Mouse (Mus musculus) liver, embryonic 11.5 days (tissue): ENCODE results near the gene Krt82. TPM values are rescaled to one million over a fixed set of nuclear protein-coding genes. Genes with fewer than 3 reads are reported as not detected.

Source experiments
- ATAC-seq: fragments of 200-750 bp; cut with Nextera tagmentation; replicated peaks from 2 replicates; pipeline ENCODE4 v1.8.0; 2017; ENCODE audit warnings: moderate number of reproducible peaks, mild to moderate bottlenecking, moderate TSS enrichment, moderate library complexity; ENCODE audit not compliant: low FRiP score
- DNase-seq: peaks from one replicate; pipeline ENCODE4 v3.0.0-alpha.2; 2017; ENCODE audit warnings: low spot score
- H3K27ac ChIP-seq: fragments of 300-500 bp; sonication (generic); 2 replicates; pipeline ENCODE4 v1.5.1; 2014; ENCODE audit warnings: mild to moderate bottlenecking, low read depth, low read length, control low read depth
- H3K27me3 ChIP-seq: fragments of 300-500 bp; sonication (generic); replicated peaks from 2 replicates; pipeline ENCODE4 v1.6.1; 2014; ENCODE audit warnings: low read length, mixed read lengths; ENCODE audit not compliant: control insufficient read depth, insufficient read depth
- H3K36me3 ChIP-seq: fragments of 300-500 bp; sonication (generic); 2 replicates; pipeline ENCODE4 v1.6.1; 2014; ENCODE audit warnings: mild to moderate bottlenecking, low read length, moderate library complexity, mixed read lengths; ENCODE audit not compliant: control insufficient read depth, insufficient read depth
- H3K4me1 ChIP-seq: fragments of 300-500 bp; sonication (generic); replicated peaks from 2 replicates; pipeline ENCODE4 v1.6.1; 2014; ENCODE audit warnings: low read length, mixed read lengths; ENCODE audit not compliant: control insufficient read depth, insufficient read depth
- H3K4me2 ChIP-seq: fragments of 300-500 bp; sonication (generic); 2 replicates; pipeline ENCODE4 v1.6.1; 2014; ENCODE audit warnings: mild to moderate bottlenecking, control low read depth, moderate library complexity
- H3K4me3 ChIP-seq: fragments of 300-500 bp; sonication (generic); 2 replicates; pipeline ENCODE4 v1.5.1; 2014; ENCODE audit warnings: low read depth, low read length, control low read depth
- H3K9ac ChIP-seq: fragments of 300-500 bp; sonication (generic); 2 replicates; pipeline ENCODE4 v1.6.1; 2014; ENCODE audit warnings: low read depth, low read length, control low read depth
- H3K9me3 ChIP-seq: fragments of 300-500 bp; sonication (generic); 2 replicates; pipeline ENCODE4 v1.6.1; 2016; ENCODE audit warnings: low read length, inconsistent platforms, mixed read lengths; ENCODE audit not compliant: control insufficient read depth
- WGBS: fragments of 180-500 bp; shearing (Covaris S2); extraction: QIAGEN DNeasy Blood & Tissue Kit; methylation state at CpG from one replicate; pipeline ENCODE4 v1.1.7; 2014; 5-methylcytosine and 5-hydroxymethylcytosine counted together
- microRNA-seq: library from miRNA; unstranded; fragments of <30 nt; microRNA quantifications from one replicate; pipeline ENCODE4, GENCODE M21; 2017; ENCODE audit warnings: borderline number of aligned reads
- polyA plus RNA-seq: library from polyadenylated mRNA; unstranded; fragments of >200 nt; fragmentation: Nextera tagmentation; extraction: Ambion mirVana; gene quantifications from 2 replicates; pipeline ENCODE4 v1.2.1, GENCODE M21; 2014

Krt82 gene
- polyA plus RNA-seq, 1 experiment from 2014 or later = not detected

- Histone ChIP-seq H3K27me3 (no peaks in the 10 kb centered on the region), H3K4me1 (no peaks in the 10 kb centered on the region; the same call in 1 of the 2 replicates), H3K4me3 (no peak overlapping the region), H3K9ac (no peak overlapping the region), H3K27ac (no peak overlapping the region), H3K36me3 (no peaks in the 10 kb centered on the region), H3K9me3 (no peaks in the 10 kb centered on the region), H3K4me2 (no peak overlapping the region)
- 81% methylated on average over 8 of the region's 8 CpGs for WGBS
- DNase-seq (no peak), ATAC-seq (no peak)
Measured at GRCm38 (mm10) chr15:101495266-101495665, 55.2 kb downstream of the Krt82 start.

GRCm38 (mm10) chr15:101494203-101494602, 56.3 kb downstream of the Krt82 start:
- WGBS = 37% methylated on average over 1 of the region's 1 CpGs
- no peak overlapping the region for H3K27ac ChIP-seq
- H3K4me2 ChIP-seq = no peak overlapping the region
- ATAC-seq = no peak
- no peak overlapping the region for H3K4me3 ChIP-seq
- H3K9ac ChIP-seq = no peak overlapping the region
- no peaks in the 10 kb centered on the region for H3K27me3 ChIP-seq
- DNase-seq = no peak
- H3K4me1 ChIP-seq = no peaks in the 10 kb centered on the region; the same call in 1 of the 2 replicates
- no peaks in the 10 kb centered on the region for H3K36me3 ChIP-seq
- no peaks in the 10 kb centered on the region for H3K9me3 ChIP-seq

- Histone ChIP-seq H3K4me2 (no peak overlapping the region), H3K9ac (no peak overlapping the region), H3K4me3 (no peak overlapping the region), H3K36me3 (no peaks in the 10 kb centered on the region), H3K27me3 (no peaks in the 10 kb centered on the region), H3K27ac (no peak overlapping the region), H3K4me1 (no peaks in the 10 kb centered on the region; the same call in 1 of the 2 replicates), H3K9me3 (no peaks in the 10 kb centered on the region)
- WGBS = 89% methylated on average over 6 of the region's 6 CpGs
- DNase-seq (no peak), ATAC-seq (no peak)
Measured at GRCm38 (mm10) chr15:101493713-101494112, 56.8 kb downstream of the Krt82 start.

- H3K4me1 ChIP-seq = no peaks in the 10 kb centered on the region; the same call in 1 of the 2 replicates
- WGBS = 52% methylated on average over 8 of the region's 8 CpGs
- no peak for ATAC-seq
- H3K9ac ChIP-seq = no peak overlapping the region
- H3K4me2 ChIP-seq = no peak overlapping the region
- H3K9me3 ChIP-seq = no peaks in the 10 kb centered on the region
- H3K27me3 ChIP-seq = no peaks in the 10 kb centered on the region
- no peak overlapping the region for H3K4me3 ChIP-seq
- no peak for DNase-seq
- H3K27ac ChIP-seq = no peak overlapping the region
- H3K36me3 ChIP-seq = no peaks in the 10 kb centered on the region
Measured at GRCm38 (mm10) chr15:101492718-101493117, 57.7 kb downstream of the Krt82 start.

GRCm38 (mm10) chr15:101491431-101491830, 59.0 kb downstream of the Krt82 start, which contains the start of gene Krt83:
Krt83 (minus strand) TSS chr15:101491512.
- H3K4me1 ChIP-seq = no peaks in the 10 kb centered on the region; the same call in 1 of the 2 replicates
- no peaks in the 10 kb centered on the region for H3K36me3 ChIP-seq
- no peaks in the 10 kb centered on the region for H3K27me3 ChIP-seq
- ATAC-seq = no peak
- H3K9ac ChIP-seq = no peak within 1 kb of the TSS
- no peak within 1 kb of the TSS for H3K4me3 ChIP-seq
- WGBS = 81% methylated on average over 6 of the region's 6 CpGs
- no peaks in the 10 kb centered on the region for H3K9me3 ChIP-seq
- H3K27ac ChIP-seq = no peak within 1 kb of the TSS
- H3K4me2 ChIP-seq = no peak within 1 kb of the TSS
- no peak for DNase-seq

Small RNA genes lying within 50 kb of the gene (microRNA-seq; reads per million reads assigned to microRNA genes)
- gene Gm44393 (not detected), gene Gm44460 (not detected)

Other genes with a start within 250 kb of the Krt82 start
- 0.23 TPM in 1 of 2 replicates, not detected in the other for gene Krt80, start 180.5 kb downstream of the Krt82 start, polyA plus RNA-seq
- gene Krt7, start 139.6 kb downstream of the Krt82 start, polyA plus RNA-seq = 13.3 and 13.9 TPM in 2 replicates
- not detected in 2 replicates for gene Krt87, start 111.9 kb downstream of the Krt82 start, polyA plus RNA-seq
- not detected in 2 replicates for gene Krt88, start 102.9 kb downstream of the Krt82 start, polyA plus RNA-seq
- not detected in 2 replicates for gene Krt81, start 86.9 kb downstream of the Krt82 start, polyA plus RNA-seq
- gene Krt86, start 77.2 kb downstream of the Krt82 start, polyA plus RNA-seq = not detected in 2 replicates
- not detected in 2 replicates for gene Krt83, start 59.2 kb downstream of the Krt82 start, polyA plus RNA-seq
- not detected in 2 replicates for gene Gm49425, start 33.4 kb downstream of the Krt82 start, polyA plus RNA-seq
- gene Krt84, start 17.8 kb downstream of the Krt82 start, polyA plus RNA-seq = not detected in 2 replicates
- 0.06 and 0.08 TPM in 2 replicates for gene Krt90, start 12.3 kb upstream of the Krt82 start, polyA plus RNA-seq
- not detected in 2 replicates for gene Krt75, start 23.2 kb upstream of the Krt82 start, polyA plus RNA-seq
- not detected in 2 replicates for gene Gm5414, start 77.5 kb upstream of the Krt82 start, polyA plus RNA-seq
- gene Gm5478, start 96.7 kb upstream of the Krt82 start, polyA plus RNA-seq = not detected in 2 replicates
- gene Krt6b, start 129.6 kb upstream of the Krt82 start, polyA plus RNA-seq = not detected in 2 replicates
- not detected in 2 replicates for gene Krt6a, start 143.6 kb upstream of the Krt82 start, polyA plus RNA-seq
- gene Krt5, start 162.2 kb upstream of the Krt82 start, polyA plus RNA-seq = 0.48 and 0.63 TPM in 2 replicates
- not detected in 2 replicates for gene Krt71, start 192.4 kb upstream of the Krt82 start, polyA plus RNA-seq
- gene Krt72, start 235.8 kb upstream of the Krt82 start, polyA plus RNA-seq = not detected in 2 replicates